Mouse (Mus musculus): ENCODE data around the gene B3gnt3. TPM values are rescaled to one million over a fixed set of nuclear protein-coding genes. Genes with fewer than 3 reads are reported as not detected.

Gene B3gnt3
- polyA plus RNA-seq, 1 experiment from 2014 or later, result 1.4 TPM

DNA sequence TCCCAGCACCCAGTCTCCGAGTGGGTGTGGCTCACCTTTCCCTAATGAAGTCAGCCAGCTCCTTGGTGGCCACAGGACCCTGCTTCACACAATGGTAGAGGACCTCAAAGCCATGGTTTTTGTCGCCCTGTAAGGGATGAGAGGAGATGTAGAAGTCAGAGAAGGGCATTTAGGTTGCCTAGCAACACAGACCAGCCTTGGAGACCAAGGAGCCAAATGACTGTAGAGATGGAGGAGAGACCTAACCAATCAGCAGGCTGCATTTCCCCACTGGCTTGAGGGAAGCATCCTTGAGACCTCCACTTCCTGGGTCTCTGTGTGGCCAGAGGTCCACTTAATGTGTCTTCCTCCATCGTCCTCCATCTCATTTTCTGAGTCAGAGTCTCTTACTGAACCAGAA, 16.7 kb upstream of the B3gnt3 start:
- 24% methylated on average over 3 of the region's 3 CpGs for WGBS (ENCODE audit: insufficient replicate concordance)

DNA sequence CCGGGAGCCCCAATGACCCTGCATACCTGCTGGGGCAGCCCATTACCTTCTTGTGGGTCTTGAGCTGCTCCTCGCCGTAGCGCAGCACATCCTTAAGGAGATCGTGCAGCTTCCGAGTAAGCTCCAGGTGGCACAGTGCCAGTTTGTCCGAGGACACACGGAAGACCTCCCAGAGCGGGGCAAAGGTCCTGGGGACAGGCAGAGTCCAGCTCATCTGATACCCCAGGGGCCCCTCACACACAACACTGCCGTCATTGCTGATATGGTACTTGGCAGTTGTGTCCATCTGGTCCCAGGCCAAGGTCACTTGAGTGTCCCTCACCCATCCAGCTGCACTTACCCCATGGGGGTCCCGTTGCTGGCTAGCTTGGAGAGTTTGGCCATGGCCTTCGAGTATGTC, 15.5 kb upstream of the B3gnt3 start:
- peaks cover 16% of the 10 kb centered on the region for H3K27me3 ChIP-seq (ENCODE audit: control insufficient read depth, insufficient read depth, low read length)
- H3K9me3 ChIP-seq (replicated peaks; ENCODE audit: control insufficient read depth, low read length), result no peaks in the 10 kb centered on the region
- H3K36me3 ChIP-seq (ENCODE audit: control insufficient read depth, insufficient read depth, low read length), result no peaks in the 10 kb centered on the region
- H3K27ac ChIP-seq (ENCODE audit: low read depth, low read length), result no peak overlapping the region
- H3K4me1 ChIP-seq (ENCODE audit: control insufficient read depth, insufficient read depth, low read length), result no peaks in the 10 kb centered on the region
- ATAC-seq (replicated peaks; ENCODE audit: insufficient number of reproducible peaks, low FRiP score, low TSS enrichment), result no peak
- H3K9ac ChIP-seq (ENCODE audit: low read depth, low read length), result no peak overlapping the region
- WGBS (ENCODE audit: insufficient replicate concordance), result 81% methylated on average over 12 of the region's 12 CpGs
- no peak overlapping the region for H3K4me2 ChIP-seq
- H3K4me3 ChIP-seq (ENCODE audit: low read depth, low read length), result no peak overlapping the region

More for the DNA sequence above, 16.7 kb upstream of the B3gnt3 start:
- Histone ChIP-seq H3K9ac (ENCODE audit: low read depth, low read length) (no peak overlapping the region), H3K27me3 (ENCODE audit: control insufficient read depth, insufficient read depth, low read length) (peaks cover 19% of the 10 kb centered on the region), H3K4me2 (no peak overlapping the region), H3K36me3 (ENCODE audit: control insufficient read depth, insufficient read depth, low read length) (no peaks in the 10 kb centered on the region), H3K4me1 (ENCODE audit: control insufficient read depth, insufficient read depth, low read length) (no peaks in the 10 kb centered on the region), H3K9me3 (replicated peaks; ENCODE audit: control insufficient read depth, low read length) (no peaks in the 10 kb centered on the region), H3K27ac (ENCODE audit: low read depth, low read length) (no peak overlapping the region), H3K4me3 (ENCODE audit: low read depth, low read length) (no peak overlapping the region)
- no peak for ATAC-seq (replicated peaks; ENCODE audit: insufficient number of reproducible peaks, low FRiP score, low TSS enrichment)

DNA sequence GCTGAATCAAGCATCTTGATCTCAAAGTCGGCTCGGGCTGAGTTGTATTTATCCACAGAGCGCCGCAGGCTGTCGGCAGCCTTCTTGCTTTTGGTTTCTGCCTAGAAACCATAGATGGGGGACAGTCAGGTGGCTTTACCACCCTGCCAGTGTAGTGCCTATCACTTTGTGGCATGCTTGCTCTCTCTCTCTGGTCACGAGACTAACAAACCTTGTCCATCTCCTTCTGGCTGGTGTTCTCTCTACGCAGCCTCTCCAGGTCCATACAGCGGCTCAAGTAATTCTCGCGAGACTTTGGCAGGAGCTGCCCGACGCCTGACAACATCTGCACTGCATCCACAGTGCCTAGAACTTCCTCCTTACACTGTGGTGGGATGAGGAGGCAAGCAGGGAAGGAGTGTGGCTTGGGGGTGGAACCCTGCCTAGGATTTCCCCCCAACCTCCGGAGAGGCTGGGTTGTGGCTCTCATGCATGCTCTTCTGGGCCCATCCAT, 15.0 kb upstream of the B3gnt3 start:
- Histone ChIP-seq H3K4me1 (ENCODE audit: control insufficient read depth, insufficient read depth, low read length) (no peaks in the 10 kb centered on the region), H3K4me2 (no peak overlapping the region), H3K27me3 (ENCODE audit: control insufficient read depth, insufficient read depth, low read length) (peaks cover 20% of the 10 kb centered on the region), H3K4me3 (ENCODE audit: low read depth, low read length) (no peak overlapping the region), H3K27ac (ENCODE audit: low read depth, low read length) (no peak overlapping the region), H3K9ac (ENCODE audit: low read depth, low read length) (no peak overlapping the region), H3K36me3 (ENCODE audit: control insufficient read depth, insufficient read depth, low read length) (no peaks in the 10 kb centered on the region), H3K9me3 (replicated peaks; ENCODE audit: control insufficient read depth, low read length) (no peaks in the 10 kb centered on the region)
- 73% methylated on average over 13 of the region's 13 CpGs for WGBS (ENCODE audit: insufficient replicate concordance)
- ATAC-seq (replicated peaks; ENCODE audit: insufficient number of reproducible peaks, low FRiP score, low TSS enrichment), result no peak

DNA sequence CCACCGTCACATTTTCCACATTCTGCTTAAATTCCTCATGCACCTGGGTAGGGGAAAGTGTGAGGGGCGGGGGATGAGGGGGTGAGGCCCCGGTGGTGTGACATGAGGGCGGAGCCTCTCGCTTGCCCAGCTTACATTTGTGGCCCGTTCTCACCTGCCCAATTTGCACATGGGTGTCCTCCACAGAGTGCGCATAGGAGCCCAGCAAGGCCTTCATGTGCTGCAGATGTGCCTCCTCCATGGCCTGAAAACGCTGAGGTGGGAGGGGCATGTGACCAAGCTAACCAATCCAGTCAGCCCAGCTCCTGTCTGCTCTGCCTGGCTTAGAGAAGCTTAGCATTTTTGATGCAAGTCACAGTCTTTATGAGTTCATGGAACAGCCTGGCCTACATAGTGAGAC, 13.9 kb upstream of the B3gnt3 start:
- Histone ChIP-seq H3K4me2 (no peak overlapping the region), H3K27me3 (ENCODE audit: control insufficient read depth, insufficient read depth, low read length) (peaks cover 27% of the 10 kb centered on the region), H3K36me3 (ENCODE audit: control insufficient read depth, insufficient read depth, low read length) (no peaks in the 10 kb centered on the region), H3K9ac (ENCODE audit: low read depth, low read length) (no peak overlapping the region), H3K9me3 (replicated peaks; ENCODE audit: control insufficient read depth, low read length) (no peaks in the 10 kb centered on the region), H3K4me3 (ENCODE audit: low read depth, low read length) (no peak overlapping the region), H3K4me1 (ENCODE audit: control insufficient read depth, insufficient read depth, low read length) (no peaks in the 10 kb centered on the region), H3K27ac (ENCODE audit: low read depth, low read length) (no peak overlapping the region)
- no peak for ATAC-seq (replicated peaks; ENCODE audit: insufficient number of reproducible peaks, low FRiP score, low TSS enrichment)
- 35% methylated on average over 8 of the region's 8 CpGs for WGBS (ENCODE audit: insufficient replicate concordance)

DNA sequence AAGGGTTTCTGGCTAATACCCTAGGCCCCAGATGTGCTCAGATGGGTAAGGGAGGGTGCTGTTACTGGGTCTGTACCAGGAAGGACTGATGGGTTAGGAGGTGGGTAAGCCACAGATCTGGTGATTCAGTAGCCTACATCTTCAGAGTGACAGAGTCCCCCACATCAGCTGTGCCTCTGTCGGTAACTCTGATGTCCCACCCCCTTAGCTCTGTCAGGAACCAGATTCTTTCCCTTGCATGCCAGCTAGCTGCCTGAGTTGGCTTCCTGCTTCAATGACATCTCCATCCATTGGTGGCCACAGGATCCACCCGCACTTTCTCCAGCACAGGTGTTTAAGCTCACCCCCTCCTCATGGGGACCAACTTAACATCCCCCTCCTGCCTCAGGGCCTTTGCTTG, 10.0 kb upstream of the B3gnt3 start:
- Histone ChIP-seq H3K4me2 (no peak overlapping the region), H3K9me3 (replicated peaks; ENCODE audit: control insufficient read depth, low read length) (no peaks in the 10 kb centered on the region), H3K36me3 (ENCODE audit: control insufficient read depth, insufficient read depth, low read length) (no peaks in the 10 kb centered on the region), H3K27me3 (ENCODE audit: control insufficient read depth, insufficient read depth, low read length) (peaks cover 50% of the 10 kb centered on the region), H3K9ac (ENCODE audit: low read depth, low read length) (no peak overlapping the region), H3K4me3 (ENCODE audit: low read depth, low read length) (no peak overlapping the region), H3K4me1 (ENCODE audit: control insufficient read depth, insufficient read depth, low read length) (0 out of 2 replicates have a peak, but pooled peaks cover 4% of the 10 kb centered on the region), H3K27ac (ENCODE audit: low read depth, low read length) (no peak overlapping the region)
- no peak for ATAC-seq (replicated peaks; ENCODE audit: insufficient number of reproducible peaks, low FRiP score, low TSS enrichment)
- 75% methylated on average over 2 of the region's 2 CpGs for WGBS (ENCODE audit: insufficient replicate concordance)

DNA sequence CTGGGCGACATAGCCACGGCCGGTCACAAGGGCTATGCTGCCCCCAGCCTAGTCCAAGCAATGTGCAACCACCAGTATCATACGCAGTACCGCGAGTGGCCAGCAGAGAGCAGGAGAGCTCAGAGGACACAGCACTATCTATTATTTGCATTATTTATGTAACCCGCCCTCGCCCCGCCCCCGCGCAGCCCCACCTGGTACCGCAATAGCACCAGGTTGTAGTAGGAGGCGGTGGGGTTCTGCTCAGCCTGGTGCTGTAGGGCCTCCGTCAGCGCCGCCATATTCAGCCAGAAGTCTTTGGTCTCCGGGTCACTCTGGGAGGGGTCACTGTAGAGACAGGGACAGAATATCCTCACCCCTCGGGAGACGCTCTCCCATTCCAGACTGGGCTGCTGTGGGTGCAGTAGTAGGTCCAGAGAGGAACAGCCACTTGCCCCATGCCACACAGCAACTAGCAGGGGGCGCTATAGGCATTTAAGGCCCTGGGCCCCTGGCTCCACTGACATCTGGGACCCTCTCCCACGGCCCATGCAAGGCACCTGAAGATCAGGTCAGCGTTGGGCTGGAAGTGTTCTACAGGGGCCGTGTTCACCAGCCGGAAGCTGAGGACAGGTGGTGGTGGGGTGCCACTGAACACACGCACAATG, 8.3 kb upstream of the B3gnt3 start:
- Histone ChIP-seq H3K27me3 (ENCODE audit: control insufficient read depth, insufficient read depth, low read length) (peaks cover 52% of the 10 kb centered on the region), H3K4me2 (peak overlapping the region; percentile 52), H3K4me1 (ENCODE audit: control insufficient read depth, insufficient read depth, low read length) (0 out of 2 replicates have a peak, but pooled peaks cover 4% of the 10 kb centered on the region), H3K27ac (ENCODE audit: low read depth, low read length) (no peak overlapping the region), H3K36me3 (ENCODE audit: control insufficient read depth, insufficient read depth, low read length) (no peaks in the 10 kb centered on the region), H3K4me3 (ENCODE audit: low read depth, low read length) (no peak overlapping the region), H3K9me3 (replicated peaks; ENCODE audit: control insufficient read depth, low read length) (no peaks in the 10 kb centered on the region), H3K9ac (ENCODE audit: low read depth, low read length) (no peak overlapping the region)
- 20% methylated on average over 25 of the region's 25 CpGs for WGBS (ENCODE audit: insufficient replicate concordance)
- ATAC-seq (replicated peaks; ENCODE audit: insufficient number of reproducible peaks, low FRiP score, low TSS enrichment), result peak; percentile 31; the same call in 1 of the 2 replicates

DNA sequence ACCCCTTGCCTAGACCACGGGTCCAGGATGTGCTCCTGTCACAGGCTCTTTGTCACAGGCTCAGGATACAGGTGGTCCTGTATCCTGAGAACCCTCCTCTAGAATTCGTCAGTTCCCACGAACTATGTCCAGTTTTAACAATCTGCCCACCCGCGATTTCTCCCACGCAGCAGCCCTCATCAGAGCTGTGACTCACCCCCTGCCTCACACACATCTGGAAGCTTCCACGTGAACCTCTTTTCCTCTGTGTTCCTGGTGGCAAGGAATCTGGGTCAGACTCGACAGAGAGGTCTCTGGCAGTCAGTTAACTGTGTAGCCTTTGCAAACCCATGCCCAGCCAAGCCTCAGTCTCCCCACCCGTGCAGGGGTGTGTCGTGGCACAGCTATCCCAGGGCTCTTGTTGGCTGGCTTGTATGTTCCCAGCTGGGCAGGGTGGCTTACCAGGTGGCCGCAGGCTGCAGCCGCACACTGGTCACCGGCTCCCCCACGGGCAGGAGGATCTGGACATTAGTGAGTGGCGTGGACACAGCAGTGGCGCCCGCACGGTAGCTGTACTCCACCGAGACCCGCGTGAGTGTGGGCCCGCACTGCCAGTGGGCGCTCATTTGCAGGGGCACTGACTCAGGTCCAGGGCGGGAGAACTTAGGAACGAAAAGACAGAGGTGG, 7.7 kb upstream of the B3gnt3 start:
- 0 out of 2 replicates have a peak, but pooled peaks cover 4% of the 10 kb centered on the region for H3K4me1 ChIP-seq (ENCODE audit: control insufficient read depth, insufficient read depth, low read length)
- H3K9ac ChIP-seq (ENCODE audit: low read depth, low read length), result no peak overlapping the region
- H3K4me2 ChIP-seq, result peak overlapping the region; percentile 52
- WGBS (ENCODE audit: insufficient replicate concordance), result 32% methylated on average over 25 of the region's 25 CpGs
- no peak overlapping the region for H3K27ac ChIP-seq (ENCODE audit: low read depth, low read length)
- H3K9me3 ChIP-seq (replicated peaks; ENCODE audit: control insufficient read depth, low read length), result no peaks in the 10 kb centered on the region
- no peak overlapping the region for H3K4me3 ChIP-seq (ENCODE audit: low read depth, low read length)
- 0 out of 2 replicates have a peak, but pooled peaks have one; percentile 9 for ATAC-seq (replicated peaks; ENCODE audit: insufficient number of reproducible peaks, low FRiP score, low TSS enrichment)
- H3K27me3 ChIP-seq (ENCODE audit: control insufficient read depth, insufficient read depth, low read length), result peaks cover 58% of the 10 kb centered on the region
- H3K36me3 ChIP-seq (ENCODE audit: control insufficient read depth, insufficient read depth, low read length), result no peaks in the 10 kb centered on the region

DNA sequence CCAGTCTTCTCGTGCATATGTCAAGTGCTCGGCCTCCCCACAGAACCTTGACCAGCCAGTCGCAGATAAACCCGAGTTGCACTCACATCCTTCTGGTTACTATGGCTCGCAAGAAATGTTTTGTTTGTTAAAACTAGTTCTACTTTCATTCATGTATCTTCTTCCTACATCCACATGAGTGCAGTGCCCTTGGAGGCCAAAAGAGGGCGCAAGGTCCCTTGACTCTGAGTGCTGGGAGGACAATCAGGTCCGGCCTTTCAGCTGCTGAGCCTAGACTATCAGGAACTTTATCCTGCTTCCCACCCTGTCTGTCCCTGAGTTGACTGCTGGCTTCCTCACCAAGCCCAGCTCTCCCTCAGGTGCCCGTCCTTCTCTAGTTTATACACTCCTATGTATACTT, 6.3 kb upstream of the B3gnt3 start:
- no peaks in the 10 kb centered on the region for H3K36me3 ChIP-seq (ENCODE audit: control insufficient read depth, insufficient read depth, low read length)
- H3K27me3 ChIP-seq (ENCODE audit: control insufficient read depth, insufficient read depth, low read length), result peaks cover 56% of the 10 kb centered on the region
- ATAC-seq (replicated peaks; ENCODE audit: insufficient number of reproducible peaks, low FRiP score, low TSS enrichment), result no peak
- H3K4me3 ChIP-seq (ENCODE audit: low read depth, low read length), result no peak overlapping the region
- H3K4me2 ChIP-seq, result no peak overlapping the region
- no peak overlapping the region for H3K9ac ChIP-seq (ENCODE audit: low read depth, low read length)
- no peaks in the 10 kb centered on the region for H3K9me3 ChIP-seq (replicated peaks; ENCODE audit: control insufficient read depth, low read length)
- 30% methylated on average over 8 of the region's 8 CpGs for WGBS (ENCODE audit: insufficient replicate concordance)
- 0 out of 2 replicates have a peak, but pooled peaks cover 4% of the 10 kb centered on the region for H3K4me1 ChIP-seq (ENCODE audit: control insufficient read depth, insufficient read depth, low read length)
- H3K27ac ChIP-seq (ENCODE audit: low read depth, low read length), result no peak overlapping the region

Data from heart, embryonic 11.5 days (tissue).